Mouse (Mus musculus): ENCODE data around the gene Marveld3. TPM values are rescaled to one million over a fixed set of nuclear protein-coding genes. Genes with fewer than 3 reads are reported as not detected.

Gene Marveld3
- 1.4 TPM for polyA plus RNA-seq (2014; fragmentation: Illumina TruSeq; extraction: RNeasy Lipid Tissue Mini Kit (QIAGEN cat#74804); ENCODE audit: low read depth, low replicate concordance)

DNA sequence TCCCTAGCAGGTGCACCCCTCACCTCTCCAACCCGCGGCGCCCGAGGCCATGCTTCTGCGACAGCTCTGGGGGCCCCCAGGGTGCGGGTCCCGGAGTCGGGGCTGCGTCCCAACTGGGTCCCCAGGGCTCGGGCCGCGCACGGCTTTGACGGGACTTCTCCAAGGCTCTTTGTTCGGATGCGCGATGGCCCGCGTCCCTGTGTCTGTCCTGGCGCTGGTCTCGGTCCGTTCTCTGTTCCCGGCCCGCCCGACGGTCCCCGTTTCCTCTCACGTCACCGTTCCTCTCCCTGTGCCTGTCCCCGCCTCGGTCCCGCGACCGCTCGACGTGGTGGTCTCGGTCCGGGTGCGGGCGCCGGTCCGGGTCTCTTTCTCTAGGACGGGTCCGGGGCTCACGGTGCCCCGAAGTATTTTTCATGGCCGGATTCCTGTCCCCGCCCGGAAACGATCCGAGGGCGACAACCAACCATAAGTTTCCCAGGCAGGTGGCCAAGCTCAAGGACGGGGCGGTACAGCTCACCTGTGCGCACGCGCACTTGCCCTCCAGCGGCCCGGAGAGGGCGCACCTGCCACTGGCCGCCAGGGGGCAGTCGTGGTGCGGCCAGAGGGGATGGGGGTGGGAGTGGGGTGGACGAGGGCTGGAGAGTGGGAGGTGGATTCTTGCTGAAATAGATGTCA lies at the start of gene Marveld3:
TSS of gene Marveld3 (minus strand) at position 511 of the 675 bp plus-strand sequence.

GRCm38 (mm10) chr8:109990224-109990623 lies 28.2 kb upstream of the Marveld3 start, which contains the start of gene Tat:
TSS of gene Tat (plus strand) at chr8:109990437.

Other genes starting within 250 kb of the Marveld3 start
- 25.2 TPM for gene Atxn1l, start 224.5 kb downstream of the Marveld3 start, polyA plus RNA-seq (2014; fragmentation: Illumina TruSeq; extraction: RNeasy Lipid Tissue Mini Kit (QIAGEN cat#74804); ENCODE audit: low read depth, low replicate concordance)
- 48.1 TPM for gene Ap1g1, start 183.6 kb downstream of the Marveld3 start, polyA plus RNA-seq (2014; fragmentation: Illumina TruSeq; extraction: RNeasy Lipid Tissue Mini Kit (QIAGEN cat#74804); ENCODE audit: low read depth, low replicate concordance)
- 3.1 TPM for gene Phlpp2, start 93.7 kb downstream of the Marveld3 start, polyA plus RNA-seq (2014; fragmentation: Illumina TruSeq; extraction: RNeasy Lipid Tissue Mini Kit (QIAGEN cat#74804); ENCODE audit: low read depth, low replicate concordance)
- 0.11 TPM for gene Tat, start 28.2 kb upstream of the Marveld3 start, polyA plus RNA-seq (2014; fragmentation: Illumina TruSeq; extraction: RNeasy Lipid Tissue Mini Kit (QIAGEN cat#74804); ENCODE audit: low read depth, low replicate concordance)
- gene Chst4, start 77.5 kb upstream of the Marveld3 start, polyA plus RNA-seq (2014; fragmentation: Illumina TruSeq; extraction: RNeasy Lipid Tissue Mini Kit (QIAGEN cat#74804); ENCODE audit: low read depth, low replicate concordance), result not detected
- gene Zfp612, start 117.5 kb upstream of the Marveld3 start, polyA plus RNA-seq (2014; fragmentation: Illumina TruSeq; extraction: RNeasy Lipid Tissue Mini Kit (QIAGEN cat#74804); ENCODE audit: low read depth, low replicate concordance), result 20.3 TPM
- 0.31 TPM for gene Gm21964, start 139.0 kb upstream of the Marveld3 start, polyA plus RNA-seq (2014; fragmentation: Illumina TruSeq; extraction: RNeasy Lipid Tissue Mini Kit (QIAGEN cat#74804); ENCODE audit: low read depth, low replicate concordance)
- not detected for gene Gm17720, start 140.6 kb upstream of the Marveld3 start, polyA plus RNA-seq (2014; fragmentation: Illumina TruSeq; extraction: RNeasy Lipid Tissue Mini Kit (QIAGEN cat#74804); ENCODE audit: low read depth, low replicate concordance)
- gene Calb2, start 206.0 kb upstream of the Marveld3 start, polyA plus RNA-seq (2014; fragmentation: Illumina TruSeq; extraction: RNeasy Lipid Tissue Mini Kit (QIAGEN cat#74804); ENCODE audit: low read depth, low replicate concordance), result 0.20 TPM

Data from testis, adult 10 weeks (tissue).